Mouse (Mus musculus) testis, postnatal 10 days (tissue): ENCODE data around the gene Kdm5a.

Source experiments
- DNase-seq: peaks from one replicate; pipeline ENCODE4 v3.0.0; 2021; ENCODE audit warnings: low spot score

Kdm5a gene

GRCm38 (mm10) chr6:120363688-120364522, at the start of gene Kdm5a, which contains the start of gene Ccdc77:
Gene Kdm5a, plus strand, starts transcription at chr6:120364124.
Gene Ccdc77, minus strand, starts transcription at chr6:120364374.
- DNase-seq = peak; percentile 90

GRCm38 (mm10) chr6:120318303-120318940, 45.5 kb upstream of the Kdm5a start:
- no peak for DNase-seq

- no peak for DNase-seq
Observed at GRCm38 (mm10) chr6:120319129-120319528, 44.8 kb upstream of the Kdm5a start.

GRCm38 (mm10) chr6:120320369-120320768, 43.6 kb upstream of the Kdm5a start:
- no peak for DNase-seq

- peak; percentile 81 for DNase-seq
Observed at GRCm38 (mm10) chr6:120324295-120324927, 39.5 kb upstream of the Kdm5a start.

- no peak for DNase-seq
Observed at GRCm38 (mm10) chr6:120332351-120332750, 31.6 kb upstream of the Kdm5a start.

- no peak for DNase-seq
Observed at GRCm38 (mm10) chr6:120343992-120344391, 19.9 kb upstream of the Kdm5a start.

GRCm38 (mm10) chr6:120349018-120349417, 14.9 kb upstream of the Kdm5a start:
- no peak for DNase-seq

GRCm38 (mm10) chr6:120356478-120356877, 7.4 kb upstream of the Kdm5a start:
- no peak for DNase-seq

- peak; percentile 75 for DNase-seq
Observed at GRCm38 (mm10) chr6:120356951-120357945, 6.7 kb upstream of the Kdm5a start.

GRCm38 (mm10) chr6:120362124-120362523, 1.8 kb upstream of the Kdm5a start:
- DNase-seq = no peak

- DNase-seq = no peak
Observed at GRCm38 (mm10) chr6:120362774-120363687, 893 bp upstream of the Kdm5a start.

- no peak for DNase-seq
Observed at GRCm38 (mm10) chr6:120364523-120364905, 590 bp downstream of the Kdm5a start.

GRCm38 (mm10) chr6:120365051-120365450, 1.1 kb downstream of the Kdm5a start:
- DNase-seq = no peak

- DNase-seq = no peak
Observed at GRCm38 (mm10) chr6:120376736-120377135, 12.8 kb downstream of the Kdm5a start.

GRCm38 (mm10) chr6:120390054-120390453, 26.1 kb downstream of the Kdm5a start:
- DNase-seq = no peak

- DNase-seq = no peak
Observed at GRCm38 (mm10) chr6:120392811-120393210, 28.9 kb downstream of the Kdm5a start.

- DNase-seq = no peak
Observed at GRCm38 (mm10) chr6:120395622-120396345, 31.9 kb downstream of the Kdm5a start.

- DNase-seq = no peak
Observed at GRCm38 (mm10) chr6:120403936-120404335, 40.0 kb downstream of the Kdm5a start.

- no peak for DNase-seq
Observed at GRCm38 (mm10) chr6:120438161-120438560, 74.2 kb downstream of the Kdm5a start.
